Mouse (Mus musculus) ES-E14 (cell line): ENCODE results near the gene Slc22a20.

Experiments used
- MAFK ChIP-seq: IDR thresholded peaks from 2 replicates; pipeline ENCODE4 v1.6.1; 2014; ENCODE audit warnings: mild to moderate bottlenecking, low read depth, low read length, inconsistent platforms; ENCODE audit not compliant: insufficient read depth
- ZC3H11A ChIP-seq: IDR thresholded peaks from 2 replicates; pipeline ENCODE4 v1.6.1; 2012; ENCODE audit warnings: low read depth, mild to moderate bottlenecking, inconsistent platforms, low read length, borderline replicate concordance

GRCm38 (mm10) chr19:5922963-5923362 is 63.0 kb downstream of the Slc22a20 start:
- TF ChIP-seq MAFK (no peak), ZC3H11A (no peak)
